Mouse (Mus musculus) forebrain, embryonic 12.5 days (tissue): ENCODE data around the gene Plcb1. TPM values are rescaled to one million over a fixed set of nuclear protein-coding genes. Genes with fewer than 3 reads are reported as not detected.

Experiments
- ATAC-seq: fragments of 200-750 bp; cut with Nextera tagmentation; 2 replicates; pipeline ENCODE4 v1.8.0; 2017; ENCODE audit warnings: moderate TSS enrichment; ENCODE audit not compliant: low FRiP score
- H3K27ac ChIP-seq: fragments of 300-500 bp; sonication (generic); 2 replicates; pipeline ENCODE4 v1.5.1; 2016; ENCODE audit warnings: mild to moderate bottlenecking
- H3K27me3 ChIP-seq: fragments of 300-500 bp; sonication (generic); 2 replicates; pipeline ENCODE4 v1.6.1; 2016; ENCODE audit warnings: mild to moderate bottlenecking
- H3K36me3 ChIP-seq: fragments of 300-500 bp; sonication (generic); replicated peaks from 2 replicates; pipeline ENCODE4 v1.6.1; 2016; ENCODE audit warnings: mild to moderate bottlenecking
- H3K4me1 ChIP-seq: fragments of 300-500 bp; sonication (generic); 2 replicates; pipeline ENCODE4 v1.6.1; 2016
- H3K4me2 ChIP-seq: fragments of 300-500 bp; sonication (generic); 2 replicates; pipeline ENCODE4 v1.6.1; 2016; ENCODE audit warnings: mild to moderate bottlenecking, moderate library complexity
- H3K4me3 ChIP-seq: fragments of 300-500 bp; sonication (generic); replicated peaks from 2 replicates; pipeline ENCODE4 v1.5.1; 2016; ENCODE audit warnings: mild to moderate bottlenecking
- H3K9ac ChIP-seq: fragments of 300-500 bp; sonication (generic); 2 replicates; pipeline ENCODE4 v1.6.1; 2016; ENCODE audit warnings: mild to moderate bottlenecking
- H3K9me3 ChIP-seq: fragments of 300-500 bp; sonication (generic); 2 replicates; pipeline ENCODE4 v1.6.1; 2016
- WGBS: fragments of 180-500 bp; shearing (Covaris S2); methylation state at CpG from one replicate; pipeline ENCODE4 v1.1.7; 2016; 5-methylcytosine and 5-hydroxymethylcytosine counted together
- polyA plus RNA-seq: library from polyadenylated mRNA; unstranded; fragments of >200 nt; fragmentation: Nextera tagmentation; extraction: Ambion mirVana; gene quantifications from 2 replicates; pipeline ENCODE4 v1.2.1, GENCODE M21; 2016

Gene Plcb1
- polyA plus RNA-seq = 15.8 and 19.3 TPM in 2 replicates

GRCm38 (mm10) chr2:134785970-134786855, at the start of gene Plcb1:
Gene Plcb1 (plus strand): TSS chr2:134786067.
- peaks cover 10% of the 10 kb centered on the region for H3K4me1 ChIP-seq
- peaks cover 22% of the 10 kb centered on the region; the same call in 1 of the 2 replicates for H3K27me3 ChIP-seq
- no peaks in the 10 kb centered on the region for H3K36me3 ChIP-seq
- peak; percentile 97 for ATAC-seq
- no peaks in the 10 kb centered on the region for H3K9me3 ChIP-seq
- H3K4me2 ChIP-seq = peak within 1 kb of the TSS; percentile 97
- peak within 1 kb of the TSS; percentile 68 for H3K4me3 ChIP-seq
- peak within 1 kb of the TSS; percentile 63 for H3K27ac ChIP-seq
- WGBS = under 1% methylated on average over 80 of the region's 88 CpGs
- peak within 1 kb of the TSS; percentile 80 for H3K9ac ChIP-seq

- H3K9me3 ChIP-seq = no peaks in the 10 kb centered on the region
- no peaks in the 10 kb centered on the region for H3K4me1 ChIP-seq
- no peak overlapping the region for H3K4me2 ChIP-seq
- ATAC-seq = no peak
- H3K27ac ChIP-seq = no peak overlapping the region
- H3K36me3 ChIP-seq = no peaks in the 10 kb centered on the region
- no peak overlapping the region for H3K4me3 ChIP-seq
- no peaks in the 10 kb centered on the region for H3K27me3 ChIP-seq
- no peak overlapping the region for H3K9ac ChIP-seq
Observed at GRCm38 (mm10) chr2:134755537-134755936, 30.3 kb upstream of the Plcb1 start.

DNA sequence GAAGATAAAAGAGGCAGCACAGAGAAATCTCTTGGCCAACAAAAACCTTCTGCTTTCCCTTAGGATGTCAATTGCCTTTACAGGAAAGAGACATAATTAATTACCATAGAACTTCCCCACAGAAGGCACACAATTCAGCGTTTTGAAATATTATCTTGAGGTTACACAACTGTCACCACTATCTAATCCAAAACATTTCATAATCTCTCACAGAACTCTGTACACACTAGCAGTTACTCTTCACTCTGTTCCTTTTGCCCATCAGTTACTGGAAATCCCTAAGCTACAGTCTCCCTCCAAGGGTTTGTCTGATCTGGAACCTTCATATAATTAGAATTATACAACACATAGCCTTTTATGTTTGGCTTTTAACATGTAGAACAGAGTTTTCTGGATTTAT, 29.8 kb upstream of the Plcb1 start:
- H3K9me3 ChIP-seq = no peaks in the 10 kb centered on the region
- WGBS = 73% methylated on average over 1 of the region's 1 CpGs
- H3K9ac ChIP-seq = no peak overlapping the region
- H3K27ac ChIP-seq = no peak overlapping the region
- no peak overlapping the region for H3K4me3 ChIP-seq
- no peaks in the 10 kb centered on the region for H3K36me3 ChIP-seq
- no peaks in the 10 kb centered on the region for H3K27me3 ChIP-seq
- H3K4me1 ChIP-seq = no peaks in the 10 kb centered on the region
- ATAC-seq = no peak
- no peak overlapping the region for H3K4me2 ChIP-seq

- Histone ChIP-seq H3K36me3 (no peaks in the 10 kb centered on the region), H3K27ac (no peak overlapping the region), H3K27me3 (no peaks in the 10 kb centered on the region), H3K9ac (no peak overlapping the region), H3K4me2 (no peak overlapping the region), H3K4me3 (no peak overlapping the region), H3K9me3 (no peaks in the 10 kb centered on the region), H3K4me1 (no peaks in the 10 kb centered on the region)
- ATAC-seq = no peak
- 87% methylated on average over 1 of the region's 1 CpGs for WGBS
Observed at GRCm38 (mm10) chr2:134761029-134761428, 24.8 kb upstream of the Plcb1 start.

- Histone ChIP-seq H3K36me3 (no peaks in the 10 kb centered on the region), H3K9ac (no peak overlapping the region), H3K4me3 (no peak overlapping the region), H3K27ac (no peak overlapping the region), H3K27me3 (no peaks in the 10 kb centered on the region), H3K4me1 (no peaks in the 10 kb centered on the region), H3K4me2 (no peak overlapping the region), H3K9me3 (no peaks in the 10 kb centered on the region)
- no peak for ATAC-seq
- 95% methylated on average over 8 of the region's 8 CpGs for WGBS
Observed at GRCm38 (mm10) chr2:134763406-134763990, 22.4 kb upstream of the Plcb1 start.

- Histone ChIP-seq H3K4me1 (no peaks in the 10 kb centered on the region), H3K27me3 (no peaks in the 10 kb centered on the region), H3K4me3 (no peak overlapping the region), H3K9ac (no peak overlapping the region), H3K36me3 (no peaks in the 10 kb centered on the region), H3K27ac (no peak overlapping the region), H3K9me3 (no peaks in the 10 kb centered on the region), H3K4me2 (no peak overlapping the region)
- ATAC-seq = no peak
- WGBS = 75% methylated on average over 2 of the region's 2 CpGs
Observed at GRCm38 (mm10) chr2:134764506-134764905, 21.4 kb upstream of the Plcb1 start.

DNA sequence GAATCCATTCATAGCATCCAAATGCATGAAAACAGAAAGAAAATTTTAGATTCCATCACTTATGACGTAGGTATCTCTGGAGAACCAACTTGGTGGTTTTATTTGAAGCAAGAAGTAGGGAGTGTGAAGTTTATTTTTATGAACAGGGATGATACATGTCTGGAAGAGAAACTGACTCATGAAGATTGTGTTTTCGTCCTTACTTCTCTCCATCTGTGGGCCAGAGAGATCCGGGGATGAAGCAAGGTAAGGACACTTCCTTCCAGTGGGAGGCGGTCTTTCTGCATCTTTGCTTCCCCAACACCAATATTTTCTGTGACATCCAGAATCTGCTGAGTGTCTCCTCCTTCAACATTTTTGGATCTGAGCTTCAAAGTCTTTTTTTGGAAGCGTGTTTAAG, 6.0 kb upstream of the Plcb1 start:
- H3K36me3 ChIP-seq = no peaks in the 10 kb centered on the region
- no peak overlapping the region for H3K4me3 ChIP-seq
- H3K9me3 ChIP-seq = no peaks in the 10 kb centered on the region
- H3K27me3 ChIP-seq = 0 out of 2 replicates have a peak, but pooled peaks cover 7% of the 10 kb centered on the region
- no peak for ATAC-seq
- H3K4me1 ChIP-seq = no peaks in the 10 kb centered on the region
- no peak overlapping the region for H3K9ac ChIP-seq
- no peak overlapping the region for H3K27ac ChIP-seq
- 71% methylated on average over 5 of the region's 5 CpGs for WGBS
- H3K4me2 ChIP-seq = no peak overlapping the region

DNA sequence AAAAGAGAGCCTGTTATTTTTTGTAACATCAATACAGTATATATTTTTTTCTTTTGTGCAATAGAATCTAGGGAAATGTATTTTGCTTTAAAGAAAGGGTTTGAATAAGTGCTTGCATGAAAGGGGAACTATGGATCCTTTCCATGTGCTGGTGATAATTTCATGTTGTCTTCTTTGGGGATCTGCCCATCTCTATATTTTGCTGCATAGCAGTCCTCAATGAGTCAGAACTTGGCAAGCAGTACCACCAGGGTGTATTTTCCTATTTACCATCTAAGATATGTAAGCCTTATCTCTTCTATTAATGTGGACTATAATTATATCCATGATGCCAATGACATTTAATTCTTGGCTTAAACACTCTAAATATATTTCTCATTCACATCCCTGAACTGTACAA, 5.6 kb upstream of the Plcb1 start:
- no peak overlapping the region for H3K27ac ChIP-seq
- no peaks in the 10 kb centered on the region for H3K4me1 ChIP-seq
- ATAC-seq = no peak
- H3K4me3 ChIP-seq = no peak overlapping the region
- H3K4me2 ChIP-seq = no peak overlapping the region
- no peak overlapping the region for H3K9ac ChIP-seq
- no peaks in the 10 kb centered on the region for H3K9me3 ChIP-seq
- no peaks in the 10 kb centered on the region for H3K36me3 ChIP-seq
- 0 out of 2 replicates have a peak, but pooled peaks cover 7% of the 10 kb centered on the region for H3K27me3 ChIP-seq

GRCm38 (mm10) chr2:134786856-134787250, 986 bp downstream of the Plcb1 start:
- 7% methylated on average over 6 of the region's 6 CpGs for WGBS
- no peaks in the 10 kb centered on the region for H3K36me3 ChIP-seq
- H3K4me2 ChIP-seq = peak overlapping the region; percentile 97
- H3K27me3 ChIP-seq = peaks cover 22% of the 10 kb centered on the region; the same call in 1 of the 2 replicates
- peaks cover 10% of the 10 kb centered on the region for H3K4me1 ChIP-seq
- peak overlapping the region; percentile 80 for H3K9ac ChIP-seq
- H3K27ac ChIP-seq = 0 out of 2 replicates have a peak overlapping the region, but pooled peaks have one; percentile 63
- peak overlapping the region; percentile 68 for H3K4me3 ChIP-seq
- no peaks in the 10 kb centered on the region for H3K9me3 ChIP-seq
- ATAC-seq = no peak; the same call in 1 of the 2 replicates

DNA sequence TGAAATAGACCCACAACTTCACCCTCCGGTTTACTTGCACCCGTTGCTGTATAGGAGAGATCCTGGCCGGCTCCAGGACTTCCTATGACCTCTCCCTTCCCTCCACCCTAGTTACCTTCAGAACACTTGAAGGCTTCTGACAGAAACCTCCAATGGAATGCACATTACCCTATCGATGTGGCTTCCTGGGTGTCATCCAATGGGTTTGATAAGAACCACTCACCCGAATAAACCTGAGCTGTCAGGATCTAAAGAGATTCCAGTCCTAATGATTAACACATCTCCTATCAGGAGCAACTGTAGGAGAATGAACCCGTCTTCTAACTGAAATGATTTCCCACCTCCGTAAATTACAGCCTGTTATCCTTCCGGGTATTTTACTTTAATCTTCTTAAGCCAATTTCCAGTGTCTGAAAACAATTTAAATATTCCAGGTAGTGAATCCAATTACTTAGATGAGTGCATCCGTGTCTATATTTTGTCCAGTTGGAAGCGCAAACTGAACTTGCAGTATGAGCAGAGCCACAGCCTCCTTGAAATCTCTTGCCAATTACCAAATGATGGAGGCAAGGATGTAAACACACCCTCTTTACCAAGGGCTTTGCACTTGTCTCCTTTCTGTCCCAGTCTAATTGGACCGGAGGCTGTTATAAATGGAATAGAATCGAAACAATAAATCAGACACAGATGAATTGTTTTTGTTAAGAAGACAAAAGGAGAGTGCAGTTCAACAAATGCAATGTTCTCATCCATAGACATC, 1.6 kb downstream of the Plcb1 start:
- Histone ChIP-seq H3K27ac (no peak overlapping the region), H3K9ac (no peak overlapping the region), H3K36me3 (no peaks in the 10 kb centered on the region), H3K4me1 (peaks cover 10% of the 10 kb centered on the region), H3K9me3 (no peaks in the 10 kb centered on the region), H3K4me2 (peak overlapping the region; percentile 97), H3K4me3 (peak overlapping the region; percentile 68), H3K27me3 (peaks cover 22% of the 10 kb centered on the region; the same call in 1 of the 2 replicates)
- WGBS = 38% methylated on average over 12 of the region's 12 CpGs
- ATAC-seq = no peak

GRCm38 (mm10) chr2:134792926-134793325, 7.1 kb downstream of the Plcb1 start:
- 83% methylated on average over 7 of the region's 7 CpGs for WGBS
- ATAC-seq = no peak
- Histone ChIP-seq H3K4me2 (no peak overlapping the region), H3K27me3 (peaks cover 3% of the 10 kb centered on the region; the same call in 1 of the 2 replicates), H3K27ac (no peak overlapping the region), H3K9ac (no peak overlapping the region), H3K9me3 (no peaks in the 10 kb centered on the region), H3K36me3 (no peaks in the 10 kb centered on the region), H3K4me1 (no peaks in the 10 kb centered on the region), H3K4me3 (no peak overlapping the region)

- ATAC-seq = no peak
Observed at GRCm38 (mm10) chr2:134800226-134800625, 14.4 kb downstream of the Plcb1 start.

More at GRCm38 (mm10) chr2:134800226-134800625, 14.4 kb downstream of the Plcb1 start:
- no peaks in the 10 kb centered on the region for H3K27me3 ChIP-seq
- no peak overlapping the region for H3K4me3 ChIP-seq
- H3K4me1 ChIP-seq = no peaks in the 10 kb centered on the region
- no peak overlapping the region for H3K4me2 ChIP-seq
- no peaks in the 10 kb centered on the region for H3K9me3 ChIP-seq
- H3K36me3 ChIP-seq = no peaks in the 10 kb centered on the region
- WGBS = 76% methylated on average over 1 of the region's 1 CpGs
- H3K27ac ChIP-seq = no peak overlapping the region
- H3K9ac ChIP-seq = no peak overlapping the region
